Mouse (Mus musculus): Measurements from ENCODE around the gene Dnm3. TPM values are rescaled to one million over a fixed set of nuclear protein-coding genes. Genes with fewer than 3 reads are reported as not detected.

The Dnm3 gene
- polyA plus RNA-seq, 1 experiment from 2014 or later: 3.3 TPM

GRCm38 (mm10) chr1:162220891-162221290 lies 256.9 kb downstream of the Dnm3 start:
- H3K27ac ChIP-seq (ENCODE audit: low read depth, low read length): peak overlapping the region; percentile 56; the same call in 1 of the 2 replicates
- H3K9ac ChIP-seq (ENCODE audit: low read depth, low read length): peak overlapping the region; percentile 22; the same call in 1 of the 2 replicates
- H3K4me3 ChIP-seq (ENCODE audit: low read depth, low read length): peak overlapping the region; percentile 30
- no peaks in the 10 kb centered on the region for H3K9me3 ChIP-seq (ENCODE audit: control insufficient read depth, low read length)
- 0 out of 2 replicates have a peak, but pooled peaks cover 2% of the 10 kb centered on the region for H3K4me1 ChIP-seq (replicated peaks; ENCODE audit: control insufficient read depth, insufficient read depth, low read length)
- DNase-seq (ENCODE audit: low spot score) (no peak), ATAC-seq (replicated peaks; ENCODE audit: low FRiP score) (0 out of 2 replicates have a peak, but pooled peaks have one; percentile 25)
- no peaks in the 10 kb centered on the region for H3K36me3 ChIP-seq (ENCODE audit: control insufficient read depth, insufficient read depth, low read length)
- no peaks in the 10 kb centered on the region for H3K27me3 ChIP-seq (replicated peaks; ENCODE audit: control insufficient read depth, insufficient read depth, low read length)
- peak overlapping the region; percentile 51 for H3K4me2 ChIP-seq

- no peak overlapping the region for H3K9ac ChIP-seq (ENCODE audit: low read depth, low read length)
- H3K36me3 ChIP-seq (ENCODE audit: control insufficient read depth, insufficient read depth, low read length): no peaks in the 10 kb centered on the region
- peak overlapping the region; percentile 51; the same call in 1 of the 2 replicates for H3K4me2 ChIP-seq
- no peak for DNase-seq (ENCODE audit: low spot score)
- H3K4me1 ChIP-seq (replicated peaks; ENCODE audit: control insufficient read depth, insufficient read depth, low read length): 0 out of 2 replicates have a peak, but pooled peaks cover 2% of the 10 kb centered on the region
- H3K9me3 ChIP-seq (ENCODE audit: control insufficient read depth, low read length): no peaks in the 10 kb centered on the region
- H3K27me3 ChIP-seq (replicated peaks; ENCODE audit: control insufficient read depth, insufficient read depth, low read length): no peaks in the 10 kb centered on the region
- 0 out of 2 replicates have a peak overlapping the region, but pooled peaks have one; percentile 56 for H3K27ac ChIP-seq (ENCODE audit: low read depth, low read length)
- ATAC-seq (replicated peaks; ENCODE audit: low FRiP score): no peak
- H3K4me3 ChIP-seq (ENCODE audit: low read depth, low read length): 0 out of 2 replicates have a peak overlapping the region, but pooled peaks have one; percentile 23
- WGBS: 67% methylated on average over 1 of the region's 1 CpGs
Observed at GRCm38 (mm10) chr1:162219781-162220180, 258.1 kb downstream of the Dnm3 start.

DNA sequence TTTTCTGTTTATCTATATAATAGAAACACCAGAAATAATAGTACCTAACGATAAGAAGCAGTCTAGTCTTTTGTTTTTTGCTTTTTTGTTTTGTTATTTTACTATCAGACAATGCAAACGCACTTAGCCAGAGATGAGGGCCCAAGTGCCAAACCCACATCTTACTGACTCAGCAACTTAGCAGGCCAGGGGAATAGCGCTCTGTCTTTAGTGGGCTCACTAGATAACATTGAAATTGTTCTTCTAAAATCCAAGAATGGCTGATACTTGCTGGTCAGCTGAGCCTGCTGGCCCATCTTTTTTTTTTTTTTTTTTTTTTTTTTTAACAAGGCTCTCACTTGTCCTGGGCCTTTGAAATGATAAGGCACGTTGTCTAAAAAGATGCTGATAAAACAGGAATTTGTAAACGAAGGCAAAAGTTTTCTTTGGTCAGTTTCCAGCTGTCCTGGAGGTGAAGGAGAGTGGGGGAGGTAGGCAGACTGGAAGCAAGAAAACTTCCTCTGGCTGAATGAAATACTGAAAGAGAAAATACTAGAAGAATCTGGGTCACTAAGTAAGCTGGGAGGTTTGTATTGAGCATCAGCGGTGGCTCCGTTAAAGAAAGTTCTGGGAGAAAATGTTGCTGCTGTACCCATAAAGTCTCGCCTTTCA lies 259.2 kb downstream of the Dnm3 start:
- no peaks in the 10 kb centered on the region for H3K36me3 ChIP-seq (ENCODE audit: control insufficient read depth, insufficient read depth, low read length)
- H3K9ac ChIP-seq (ENCODE audit: low read depth, low read length): peak overlapping the region; percentile 47; the same call in 1 of the 2 replicates
- 35% methylated on average over 8 of the region's 8 CpGs for WGBS
- ATAC-seq (replicated peaks; ENCODE audit: low FRiP score) (peak; percentile 37; the same call in 1 of the 2 replicates), DNase-seq (ENCODE audit: low spot score) (no peak)
- H3K9me3 ChIP-seq (ENCODE audit: control insufficient read depth, low read length): no peaks in the 10 kb centered on the region
- peak overlapping the region; percentile 43 for H3K4me3 ChIP-seq (ENCODE audit: low read depth, low read length)
- 0 out of 2 replicates have a peak, but pooled peaks cover 2% of the 10 kb centered on the region for H3K4me1 ChIP-seq (replicated peaks; ENCODE audit: control insufficient read depth, insufficient read depth, low read length)
- peak overlapping the region; percentile 89 for H3K27ac ChIP-seq (ENCODE audit: low read depth, low read length)
- H3K4me2 ChIP-seq: 0 out of 2 replicates have a peak overlapping the region, but pooled peaks have one; percentile 9
- H3K27me3 ChIP-seq (replicated peaks; ENCODE audit: control insufficient read depth, insufficient read depth, low read length): no peaks in the 10 kb centered on the region

DNA sequence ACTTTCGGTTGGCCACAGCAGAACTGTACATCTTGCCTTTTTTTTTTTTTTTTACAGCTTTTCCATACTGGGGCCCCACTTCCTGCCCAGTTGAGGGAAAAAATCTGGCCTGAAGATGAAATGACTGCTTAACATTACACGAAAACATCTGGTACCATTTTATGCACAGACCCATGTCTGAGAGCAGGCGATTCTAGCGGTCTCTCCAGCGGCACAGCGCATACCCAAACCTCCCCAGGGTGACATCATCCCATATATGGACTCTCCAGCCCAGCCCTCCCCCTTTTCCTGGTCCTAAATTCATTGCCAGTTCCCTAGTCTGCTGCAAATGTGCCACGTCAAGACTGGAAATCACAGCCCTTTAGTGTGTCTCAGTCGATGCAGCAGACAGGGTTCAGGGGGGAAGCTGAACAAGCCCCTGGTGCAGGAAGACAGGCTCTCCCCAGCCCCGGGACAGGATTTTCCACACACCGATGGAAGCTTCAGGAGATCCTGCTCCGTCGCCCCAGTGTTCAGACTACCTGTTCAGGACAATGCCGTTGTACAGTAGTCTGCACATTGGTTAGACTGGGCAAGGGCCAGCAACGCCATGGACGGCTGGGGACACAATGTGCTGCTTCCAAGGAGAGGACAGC lies 260.4 kb downstream of the Dnm3 start:
- H3K4me1 ChIP-seq (replicated peaks; ENCODE audit: control insufficient read depth, insufficient read depth, low read length): 0 out of 2 replicates have a peak, but pooled peaks cover 2% of the 10 kb centered on the region
- H3K9me3 ChIP-seq (ENCODE audit: control insufficient read depth, low read length): no peaks in the 10 kb centered on the region
- ATAC-seq (replicated peaks; ENCODE audit: low FRiP score) (peak; percentile 66), DNase-seq (ENCODE audit: low spot score) (peak; percentile 52)
- peak overlapping the region; percentile 32 for H3K9ac ChIP-seq (ENCODE audit: low read depth, low read length)
- H3K4me3 ChIP-seq (ENCODE audit: low read depth, low read length): peak overlapping the region; percentile 43
- peak overlapping the region; percentile 39 for H3K4me2 ChIP-seq
- H3K36me3 ChIP-seq (ENCODE audit: control insufficient read depth, insufficient read depth, low read length): no peaks in the 10 kb centered on the region
- H3K27me3 ChIP-seq (replicated peaks; ENCODE audit: control insufficient read depth, insufficient read depth, low read length): no peaks in the 10 kb centered on the region
- peak overlapping the region; percentile 89 for H3K27ac ChIP-seq (ENCODE audit: low read depth, low read length)
- 54% methylated on average over 15 of the region's 15 CpGs for WGBS

DNA sequence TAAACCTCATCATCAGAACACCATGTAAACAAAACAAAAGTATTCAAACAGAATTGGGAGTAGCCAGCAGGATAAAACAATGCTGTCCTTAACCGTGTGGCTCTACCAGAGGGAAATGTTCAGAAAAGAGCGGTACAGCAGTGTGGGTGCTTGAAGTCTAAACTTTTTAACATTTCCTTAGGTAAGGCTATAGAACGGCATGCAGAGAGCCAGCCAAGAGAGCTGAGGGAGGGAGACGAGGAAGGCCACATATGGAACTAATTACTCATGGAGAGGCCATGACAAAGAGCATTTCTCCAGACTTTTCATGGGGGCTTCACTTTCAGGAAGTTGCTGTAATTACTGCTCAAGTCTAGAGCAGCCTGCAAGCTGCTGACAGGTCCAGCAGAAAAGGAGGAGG lies 261.2 kb downstream of the Dnm3 start:
- 37% methylated on average over 4 of the region's 4 CpGs for WGBS
- no peak overlapping the region for H3K9ac ChIP-seq (ENCODE audit: low read depth, low read length)
- DNase-seq (ENCODE audit: low spot score): no peak
- H3K4me3 ChIP-seq (ENCODE audit: low read depth, low read length): no peak overlapping the region
- H3K36me3 ChIP-seq (ENCODE audit: control insufficient read depth, insufficient read depth, low read length): no peaks in the 10 kb centered on the region
- 0 out of 2 replicates have a peak, but pooled peaks cover 2% of the 10 kb centered on the region for H3K4me1 ChIP-seq (replicated peaks; ENCODE audit: control insufficient read depth, insufficient read depth, low read length)
- H3K27me3 ChIP-seq (replicated peaks; ENCODE audit: control insufficient read depth, insufficient read depth, low read length): no peaks in the 10 kb centered on the region
- 0 out of 2 replicates have a peak, but pooled peaks have one; percentile 18 for ATAC-seq (replicated peaks; ENCODE audit: low FRiP score)
- no peaks in the 10 kb centered on the region for H3K9me3 ChIP-seq (ENCODE audit: control insufficient read depth, low read length)
- no peak overlapping the region for H3K4me2 ChIP-seq
- H3K27ac ChIP-seq (ENCODE audit: low read depth, low read length): peak overlapping the region; percentile 48; the same call in 1 of the 2 replicates

DNA sequence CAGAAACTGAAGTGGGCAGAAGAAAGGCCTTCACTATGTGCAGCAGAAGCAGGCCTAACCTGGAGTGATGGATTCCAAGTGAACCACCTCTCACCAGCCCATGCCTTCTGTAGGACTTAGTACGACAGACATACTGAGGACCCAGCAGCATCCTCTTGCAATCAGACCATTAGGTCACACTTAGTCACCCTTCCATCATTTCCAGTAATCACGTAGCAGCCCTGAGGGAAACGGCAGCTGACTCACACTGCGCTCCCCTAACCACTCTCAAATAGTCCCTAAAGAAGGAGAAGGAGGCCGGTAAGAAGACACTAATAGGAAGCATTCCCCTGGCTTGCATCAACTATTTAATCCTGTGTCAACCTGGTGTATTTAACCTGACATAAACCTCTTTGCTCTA lies 262.1 kb downstream of the Dnm3 start:
- 65% methylated on average over 5 of the region's 5 CpGs for WGBS
- Histone ChIP-seq H3K9ac (ENCODE audit: low read depth, low read length) (no peak overlapping the region), H3K4me1 (replicated peaks; ENCODE audit: control insufficient read depth, insufficient read depth, low read length) (0 out of 2 replicates have a peak, but pooled peaks cover under 1% of the 10 kb centered on the region), H3K4me2 (no peak overlapping the region), H3K27me3 (replicated peaks; ENCODE audit: control insufficient read depth, insufficient read depth, low read length) (no peaks in the 10 kb centered on the region), H3K4me3 (ENCODE audit: low read depth, low read length) (no peak overlapping the region), H3K36me3 (ENCODE audit: control insufficient read depth, insufficient read depth, low read length) (no peaks in the 10 kb centered on the region), H3K9me3 (ENCODE audit: control insufficient read depth, low read length) (no peaks in the 10 kb centered on the region), H3K27ac (ENCODE audit: low read depth, low read length) (0 out of 2 replicates have a peak overlapping the region, but pooled peaks have one; percentile 34)
- DNase-seq (ENCODE audit: low spot score) (no peak), ATAC-seq (replicated peaks; ENCODE audit: low FRiP score) (no peak)

DNA sequence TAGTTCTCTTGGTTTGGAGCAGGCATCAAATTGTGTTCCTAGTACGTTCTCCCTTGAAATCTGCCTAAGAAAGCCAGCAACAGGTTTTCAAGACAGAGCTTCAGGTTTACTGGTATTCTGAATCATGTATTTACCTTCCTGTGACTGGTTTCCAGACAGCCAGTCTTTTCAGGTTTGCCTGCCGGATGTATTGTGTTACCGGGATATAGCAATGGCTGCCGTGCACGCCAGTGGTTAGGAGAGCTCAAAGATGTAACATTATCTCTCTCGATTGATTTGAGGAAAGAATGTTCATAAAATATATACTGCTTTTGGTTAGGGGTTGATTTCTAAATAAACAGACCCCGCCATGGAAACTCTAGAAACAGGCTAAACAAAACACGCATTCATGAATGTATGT lies 264.8 kb downstream of the Dnm3 start:
- H3K9ac ChIP-seq (ENCODE audit: low read depth, low read length): no peak overlapping the region
- ATAC-seq (replicated peaks; ENCODE audit: low FRiP score): no peak
- H3K4me3 ChIP-seq (ENCODE audit: low read depth, low read length): no peak overlapping the region
- no peak overlapping the region for H3K4me2 ChIP-seq
- H3K27ac ChIP-seq (ENCODE audit: low read depth, low read length): no peak overlapping the region
- H3K9me3 ChIP-seq (ENCODE audit: control insufficient read depth, low read length): no peaks in the 10 kb centered on the region
- no peak for DNase-seq (ENCODE audit: low spot score)
- 83% methylated on average over 8 of the region's 8 CpGs for WGBS
- H3K27me3 ChIP-seq (replicated peaks; ENCODE audit: control insufficient read depth, insufficient read depth, low read length): no peaks in the 10 kb centered on the region
- 0 out of 2 replicates have a peak, but pooled peaks cover 2% of the 10 kb centered on the region for H3K4me1 ChIP-seq (replicated peaks; ENCODE audit: control insufficient read depth, insufficient read depth, low read length)
- H3K36me3 ChIP-seq (ENCODE audit: control insufficient read depth, insufficient read depth, low read length): no peaks in the 10 kb centered on the region

- Histone ChIP-seq H3K36me3 (ENCODE audit: control insufficient read depth, insufficient read depth, low read length) (no peaks in the 10 kb centered on the region), H3K4me2 (no peak overlapping the region), H3K27ac (ENCODE audit: low read depth, low read length) (no peak overlapping the region), H3K27me3 (replicated peaks; ENCODE audit: control insufficient read depth, insufficient read depth, low read length) (no peaks in the 10 kb centered on the region), H3K4me3 (ENCODE audit: low read depth, low read length) (no peak overlapping the region), H3K9me3 (ENCODE audit: control insufficient read depth, low read length) (no peaks in the 10 kb centered on the region), H3K9ac (ENCODE audit: low read depth, low read length) (no peak overlapping the region), H3K4me1 (replicated peaks; ENCODE audit: control insufficient read depth, insufficient read depth, low read length) (0 out of 2 replicates have a peak, but pooled peaks cover 2% of the 10 kb centered on the region)
- 80% methylated on average over 2 of the region's 2 CpGs for WGBS
- no peak for ATAC-seq (replicated peaks; ENCODE audit: low FRiP score)
- DNase-seq (ENCODE audit: low spot score): no peak
Observed at GRCm38 (mm10) chr1:162210529-162210928, 267.3 kb downstream of the Dnm3 start.

All from liver, embryonic 11.5 days (tissue).